Mouse (Mus musculus): ENCODE results near the gene Slc13a4. TPM values are rescaled to one million over a fixed set of nuclear protein-coding genes. Genes with fewer than 3 reads are reported as not detected.

The Slc13a4 gene
- polyA plus RNA-seq, 1 experiment: 5.7 TPM

GRCm38 (mm10) chr6:35256691-35257090, 51.2 kb downstream of the Slc13a4 start:
- DNase-seq (ENCODE audit: low read depth): no peak

GRCm38 (mm10) chr6:35255017-35255416, 52.9 kb downstream of the Slc13a4 start:
- DNase-seq (ENCODE audit: low read depth): no peak

GRCm38 (mm10) chr6:35254136-35254904, 53.6 kb downstream of the Slc13a4 start:
- DNase-seq (ENCODE audit: low read depth): peak; percentile 13

GRCm38 (mm10) chr6:35253474-35253873, 54.5 kb downstream of the Slc13a4 start:
- DNase-seq (ENCODE audit: low read depth): no peak

- peak; percentile 17 for DNase-seq (ENCODE audit: low read depth)
Measured at GRCm38 (mm10) chr6:35252477-35253346, 55.2 kb downstream of the Slc13a4 start.

- DNase-seq (ENCODE audit: low read depth): no peak
Measured at GRCm38 (mm10) chr6:35251807-35252476, 56.0 kb downstream of the Slc13a4 start.

- no peak for DNase-seq (ENCODE audit: low read depth)
Measured at GRCm38 (mm10) chr6:35245086-35245485, 62.8 kb downstream of the Slc13a4 start.

- DNase-seq (ENCODE audit: low read depth): no peak
Measured at GRCm38 (mm10) chr6:35243989-35244388, 63.9 kb downstream of the Slc13a4 start.

GRCm38 (mm10) chr6:35243252-35243651, 64.7 kb downstream of the Slc13a4 start:
- no peak for DNase-seq (ENCODE audit: low read depth)

- DNase-seq (ENCODE audit: low read depth): no peak
Measured at GRCm38 (mm10) chr6:35236108-35236785, 71.7 kb downstream of the Slc13a4 start.

GRCm38 (mm10) chr6:35229415-35229814, 78.5 kb downstream of the Slc13a4 start:
- DNase-seq (ENCODE audit: low read depth): no peak

GRCm38 (mm10) chr6:35225696-35226095, 82.2 kb downstream of the Slc13a4 start:
- DNase-seq (ENCODE audit: low read depth): no peak

Other genes with a start within 250 kb of the Slc13a4 start
- gene Cnot4, start 174.4 kb downstream of the Slc13a4 start, polyA plus RNA-seq (2012; rRNA removed): 9.8 TPM in 2 replicates
- gene Nup205, start 130.7 kb downstream of the Slc13a4 start, polyA plus RNA-seq (2012; rRNA removed): 16.5 and 21.3 TPM in 2 replicates
- 0.96 and 2.0 TPM in 2 replicates for gene Fam180a, start 18.0 kb upstream of the Slc13a4 start, polyA plus RNA-seq (2012; rRNA removed)
- 28.0 and 36.8 TPM in 2 replicates for gene Mtpn, start 231.8 kb upstream of the Slc13a4 start, polyA plus RNA-seq (2012; rRNA removed)